Mouse (Mus musculus) hindbrain, embryonic 15.5 days (tissue): ENCODE measurements at regions not wholly inside any gene's neighbourhood (a gene's known extent, or its start where the extent isn't known, plus 50 kb on each side); places are given as distances from the start of the nearest gene placed in this dataset.

Source experiments
- ATAC-seq: fragments of 200-750 bp; cut with Nextera tagmentation; 2 replicates; pipeline ENCODE4 v1.8.0; 2017; ENCODE audit warnings: low read depth, moderate number of reproducible peaks, moderate TSS enrichment; ENCODE audit not compliant: low FRiP score
- H3K27ac ChIP-seq: fragments of 300-500 bp; sonication (generic); replicated peaks from 2 replicates; pipeline ENCODE4 v1.5.1; 2015; ENCODE audit warnings: mild to moderate bottlenecking, inconsistent platforms
- H3K27me3 ChIP-seq: fragments of 300-500 bp; sonication (generic); 2 replicates; pipeline ENCODE4 v1.6.1; 2015; ENCODE audit warnings: control low read depth, inconsistent platforms
- H3K36me3 ChIP-seq: fragments of 300-500 bp; sonication (generic); 2 replicates; pipeline ENCODE4 v1.6.1; 2015; ENCODE audit warnings: control low read depth, inconsistent platforms
- H3K4me1 ChIP-seq: fragments of 300-500 bp; sonication (generic); replicated peaks from 2 replicates; pipeline ENCODE4 v1.6.1; 2015; ENCODE audit warnings: control low read depth, inconsistent platforms
- H3K4me2 ChIP-seq: fragments of 300-500 bp; sonication (generic); 2 replicates; pipeline ENCODE4 v1.6.1; 2015; ENCODE audit warnings: moderate library complexity, mild to moderate bottlenecking, inconsistent platforms
- H3K4me3 ChIP-seq: fragments of 300-500 bp; sonication (generic); 2 replicates; pipeline ENCODE4 v1.5.1; 2015; ENCODE audit warnings: mild to moderate bottlenecking, inconsistent platforms
- H3K9ac ChIP-seq: fragments of 300-500 bp; sonication (generic); 2 replicates; pipeline ENCODE4 v1.6.1; 2015; ENCODE audit warnings: inconsistent platforms
- H3K9me3 ChIP-seq: fragments of 300-500 bp; sonication (generic); 2 replicates; pipeline ENCODE4 v1.6.1; 2016; ENCODE audit warnings: control low read depth, inconsistent platforms
- WGBS: fragments of 180-500 bp; shearing (Covaris S2); methylation state at CpG from one replicate; pipeline ENCODE4 v1.1.7; 2015; 5-methylcytosine and 5-hydroxymethylcytosine counted together

DNA sequence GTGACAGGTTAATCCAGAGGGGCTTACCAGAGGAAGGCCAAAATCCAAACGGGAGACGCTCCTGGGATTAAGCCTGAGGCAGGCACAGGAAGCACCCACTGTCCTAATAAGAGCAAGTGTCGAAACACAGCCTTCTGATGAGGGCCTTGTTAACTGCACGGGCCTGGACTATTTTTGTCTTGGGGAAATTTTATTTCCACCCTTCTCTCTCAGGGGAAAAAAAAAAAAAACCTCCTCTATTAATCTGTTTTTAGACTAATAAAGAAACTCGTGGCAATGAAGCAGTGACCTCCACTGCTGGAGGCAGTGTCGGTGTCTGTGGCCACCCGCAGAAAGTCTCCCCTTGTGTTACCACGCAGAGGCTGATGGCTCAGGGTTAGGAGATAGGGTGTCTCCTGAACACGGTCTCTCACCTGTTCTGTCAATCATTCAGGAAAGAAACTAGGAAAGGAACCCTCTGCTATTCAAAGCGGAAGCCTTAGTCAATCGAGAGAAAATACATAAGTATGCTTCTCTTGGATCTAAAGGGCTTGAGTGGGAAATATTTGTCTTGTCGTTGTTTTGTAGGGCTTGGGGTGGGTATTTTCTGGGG lies 330.6 kb downstream of the Bcor start:
- Histone ChIP-seq H3K27me3 (peaks cover 6% of the 10 kb centered on the region; the same call in 1 of the 2 replicates), H3K36me3 (no peaks in the 10 kb centered on the region), H3K4me3 (no peak overlapping the region), H3K4me2 (no peak overlapping the region), H3K9me3 (no peaks in the 10 kb centered on the region), H3K9ac (no peak overlapping the region), H3K4me1 (peaks cover 10% of the 10 kb centered on the region; the same call in 1 of the 2 replicates), H3K27ac (no peak overlapping the region)
- ATAC-seq, result no peak
- 70% methylated on average over 12 of the region's 12 CpGs for WGBS

DNA sequence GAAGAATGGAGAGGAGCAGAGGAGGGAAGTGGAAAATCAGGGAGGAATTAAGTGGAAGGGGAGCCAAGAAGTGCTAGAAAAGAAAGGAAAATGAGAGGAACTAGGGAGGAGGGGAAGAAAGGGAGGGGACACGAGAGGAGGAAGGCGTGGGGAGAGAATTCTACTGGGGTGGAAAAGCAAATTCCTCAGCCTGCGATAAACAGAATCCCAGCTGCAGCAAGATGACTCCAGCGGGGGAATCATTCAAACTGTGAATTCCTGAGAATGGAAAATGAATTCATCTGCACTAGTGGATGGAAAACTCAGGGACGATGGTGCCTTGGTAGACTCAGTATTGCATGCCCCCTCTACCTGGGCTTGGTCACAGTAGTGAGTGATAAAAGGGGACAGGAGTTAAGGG lies 322.6 kb downstream of the Bcor start:
- ATAC-seq, result no peak
- WGBS, result 60% methylated on average over 5 of the region's 5 CpGs
- H3K4me2 ChIP-seq, result no peak overlapping the region
- no peak overlapping the region for H3K9ac ChIP-seq
- H3K4me1 ChIP-seq, result no peaks in the 10 kb centered on the region
- no peak overlapping the region for H3K27ac ChIP-seq
- no peaks in the 10 kb centered on the region for H3K36me3 ChIP-seq
- no peaks in the 10 kb centered on the region for H3K27me3 ChIP-seq
- H3K4me3 ChIP-seq, result no peak overlapping the region
- H3K9me3 ChIP-seq, result no peaks in the 10 kb centered on the region

DNA sequence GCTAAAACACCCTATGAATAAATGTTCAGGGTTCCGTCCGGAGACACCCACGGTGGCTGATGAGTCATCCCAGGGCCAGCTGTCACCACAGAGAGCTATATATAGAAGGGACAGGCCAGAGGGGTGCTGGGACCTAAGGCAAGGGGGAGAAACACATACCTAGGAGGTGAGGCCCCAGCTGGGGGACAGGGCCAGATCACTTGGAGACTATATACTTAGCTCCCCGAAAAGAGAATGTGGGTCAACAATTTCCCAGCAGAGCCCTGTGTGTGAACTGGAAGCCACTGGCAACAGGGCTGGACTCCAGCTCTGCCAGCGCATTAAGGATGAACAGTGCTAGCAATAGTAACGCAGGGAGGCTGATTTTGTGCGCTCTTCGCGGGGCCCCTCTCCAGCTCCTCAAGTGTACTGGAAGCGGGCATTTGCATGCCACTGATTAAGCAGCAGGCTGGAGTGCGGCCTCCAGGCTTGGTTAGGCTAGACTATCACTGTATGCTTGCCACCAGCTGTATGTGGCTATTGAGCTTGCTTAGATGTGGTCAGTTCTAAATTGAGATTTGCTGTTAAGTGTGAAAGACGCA lies 320.4 kb downstream of the Bcor start:
- H3K4me1 ChIP-seq, result no peaks in the 10 kb centered on the region
- no peak overlapping the region for H3K9ac ChIP-seq
- H3K9me3 ChIP-seq, result no peaks in the 10 kb centered on the region
- H3K36me3 ChIP-seq, result no peaks in the 10 kb centered on the region
- H3K4me2 ChIP-seq, result no peak overlapping the region
- no peak for ATAC-seq
- H3K27me3 ChIP-seq, result no peaks in the 10 kb centered on the region
- H3K4me3 ChIP-seq, result no peak overlapping the region
- WGBS, result 67% methylated on average over 12 of the region's 12 CpGs
- no peak overlapping the region for H3K27ac ChIP-seq

DNA sequence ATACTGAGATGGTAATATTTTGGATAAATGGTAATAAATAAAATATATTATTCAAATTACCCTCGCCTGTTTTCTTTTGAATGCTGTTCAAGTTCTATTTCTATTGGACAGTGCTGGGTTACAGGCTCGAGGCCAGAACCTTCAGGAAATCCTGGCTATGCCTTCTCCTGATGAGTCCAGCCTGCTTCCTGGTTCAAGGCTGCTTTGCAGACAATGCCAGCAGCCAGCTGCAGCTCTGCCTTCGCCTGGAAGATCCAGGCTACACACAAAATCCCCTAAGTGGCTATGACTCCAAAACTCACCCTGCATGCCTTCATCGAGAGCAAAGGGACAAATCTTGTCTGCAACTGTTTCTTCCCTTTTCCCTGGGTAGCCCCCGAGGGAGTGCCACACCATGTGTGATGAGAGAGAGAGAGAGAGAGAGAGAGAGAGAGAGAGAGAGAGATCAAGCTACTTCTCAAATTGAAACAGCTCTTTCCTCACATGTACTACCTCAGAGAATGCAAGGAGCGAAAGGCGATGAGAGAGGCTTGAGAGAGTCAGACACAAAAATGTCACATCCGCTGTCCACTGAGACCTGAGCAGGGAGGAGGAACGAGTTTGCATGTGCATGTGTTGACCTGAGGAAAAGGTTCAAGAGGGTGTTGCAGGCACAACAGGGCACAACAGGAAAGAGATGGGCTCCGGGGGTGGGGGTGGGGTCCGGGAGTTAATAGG lies 319.7 kb downstream of the Bcor start:
- Histone ChIP-seq H3K4me3 (no peak overlapping the region), H3K27ac (no peak overlapping the region), H3K9me3 (no peaks in the 10 kb centered on the region), H3K4me1 (no peaks in the 10 kb centered on the region), H3K27me3 (no peaks in the 10 kb centered on the region), H3K36me3 (no peaks in the 10 kb centered on the region), H3K9ac (no peak overlapping the region), H3K4me2 (no peak overlapping the region)
- 57% methylated on average over 11 of the region's 11 CpGs for WGBS
- no peak for ATAC-seq

DNA sequence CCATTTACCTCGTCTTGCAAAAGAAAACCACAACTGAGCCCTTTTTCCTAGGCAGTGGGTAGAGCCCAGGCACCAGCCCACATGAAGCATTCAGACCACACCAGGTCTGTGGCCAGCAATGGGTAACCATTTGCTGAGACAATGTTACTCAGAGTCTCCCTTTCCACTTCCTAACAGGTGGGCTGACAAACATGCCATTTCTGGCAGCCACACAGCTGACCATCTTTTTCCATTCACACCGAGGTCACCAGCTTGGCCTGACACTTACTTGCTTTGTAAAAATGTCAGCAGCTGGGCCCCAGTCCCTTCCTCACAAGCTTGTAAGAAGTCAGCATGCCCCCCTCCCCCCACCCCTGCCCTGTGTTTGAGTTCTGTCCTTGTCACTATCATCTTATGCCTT lies 314.6 kb downstream of the Bcor start:
- Histone ChIP-seq H3K4me1 (no peaks in the 10 kb centered on the region), H3K27ac (no peak overlapping the region), H3K4me2 (no peak overlapping the region), H3K36me3 (no peaks in the 10 kb centered on the region), H3K9ac (no peak overlapping the region), H3K27me3 (no peaks in the 10 kb centered on the region), H3K9me3 (no peaks in the 10 kb centered on the region), H3K4me3 (no peak overlapping the region)
- no peak for ATAC-seq
- 91% methylated on average over 2 of the region's 2 CpGs for WGBS

DNA sequence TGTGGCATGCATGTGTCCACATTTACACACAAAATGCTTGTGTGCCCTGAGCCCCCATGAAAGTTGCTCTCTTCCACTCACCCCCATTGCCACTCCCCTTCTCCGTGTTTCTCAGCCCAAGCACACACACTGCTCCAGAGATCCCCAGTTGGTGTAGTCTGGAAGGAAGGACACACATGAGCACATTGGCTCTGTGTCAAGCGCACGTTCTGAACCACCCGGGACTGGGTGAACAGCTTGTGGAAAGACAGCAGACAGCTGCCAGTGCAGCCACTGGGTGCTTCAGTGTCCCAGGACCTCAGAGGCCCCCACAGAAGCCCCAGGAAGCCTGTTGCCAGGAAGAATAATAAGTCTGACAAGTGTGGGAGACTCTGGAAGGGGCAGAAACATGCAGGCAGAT lies 304.2 kb downstream of the Bcor start:
- Histone ChIP-seq H3K9me3 (no peaks in the 10 kb centered on the region), H3K4me1 (peaks cover 5% of the 10 kb centered on the region), H3K4me2 (no peak overlapping the region), H3K4me3 (no peak overlapping the region), H3K36me3 (no peaks in the 10 kb centered on the region), H3K9ac (no peak overlapping the region), H3K27ac (no peak overlapping the region), H3K27me3 (peaks cover 7% of the 10 kb centered on the region; the same call in 1 of the 2 replicates)
- 60% methylated on average over 4 of the region's 4 CpGs for WGBS
- no peak for ATAC-seq

DNA sequence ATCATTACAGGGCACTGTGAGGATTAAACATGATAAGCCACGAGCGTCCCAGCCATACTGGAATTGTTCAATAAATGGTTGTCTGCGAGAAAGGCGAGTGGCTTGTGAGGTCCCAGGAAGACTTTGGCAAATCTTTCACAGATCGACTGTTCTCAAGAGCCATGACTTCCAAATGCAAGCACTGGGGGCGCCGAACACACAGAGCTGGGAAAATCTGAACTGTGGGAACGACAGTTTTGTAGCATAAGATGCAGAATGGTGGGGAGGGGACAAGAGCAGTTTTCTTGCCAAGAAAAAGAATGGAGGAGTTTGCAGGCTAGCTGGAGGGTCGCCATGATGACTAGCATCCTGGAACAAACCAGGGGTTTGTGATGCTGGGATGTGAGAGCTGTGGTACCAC lies 300.8 kb downstream of the Bcor start:
- no peaks in the 10 kb centered on the region for H3K9me3 ChIP-seq
- H3K27ac ChIP-seq, result no peak overlapping the region
- H3K4me2 ChIP-seq, result no peak overlapping the region
- H3K4me3 ChIP-seq, result no peak overlapping the region
- no peak for ATAC-seq
- no peak overlapping the region for H3K9ac ChIP-seq
- H3K27me3 ChIP-seq, result peaks cover 10% of the 10 kb centered on the region; the same call in 1 of the 2 replicates
- no peaks in the 10 kb centered on the region for H3K36me3 ChIP-seq
- H3K4me1 ChIP-seq, result peaks cover 19% of the 10 kb centered on the region
- WGBS, result 53% methylated on average over 9 of the region's 9 CpGs

DNA sequence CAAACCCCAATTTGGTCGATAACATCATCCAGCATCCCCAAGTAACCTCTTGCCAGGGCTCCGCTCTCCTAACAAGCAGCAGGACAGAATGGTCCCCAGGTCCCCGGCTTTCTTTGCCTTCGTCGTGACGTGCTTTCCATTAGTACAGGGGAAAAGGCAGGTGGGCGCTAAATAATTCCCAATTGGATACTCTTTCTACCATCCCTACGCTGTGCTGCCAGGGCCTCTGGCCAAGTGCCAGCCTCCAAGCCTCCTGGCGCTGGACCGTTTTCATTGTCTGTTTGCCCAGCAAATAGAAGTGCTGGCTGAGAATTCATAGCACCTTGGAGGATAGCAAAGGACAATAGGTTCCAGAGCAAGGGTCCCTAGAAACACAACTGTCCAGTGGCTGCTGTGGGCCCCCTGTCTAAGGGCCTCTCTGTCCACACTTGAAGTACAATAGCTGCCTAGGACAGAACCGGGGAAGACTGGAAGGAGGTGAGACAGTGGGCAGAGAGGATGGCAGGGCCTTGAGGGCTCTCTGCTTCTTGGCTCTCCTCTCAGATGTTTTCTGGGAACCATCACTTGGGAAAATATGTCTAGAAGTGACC lies 298.9 kb downstream of the Bcor start:
- Histone ChIP-seq H3K9me3 (no peaks in the 10 kb centered on the region), H3K36me3 (no peaks in the 10 kb centered on the region), H3K27me3 (peaks cover 13% of the 10 kb centered on the region; the same call in 1 of the 2 replicates), H3K27ac (no peak overlapping the region), H3K4me2 (no peak overlapping the region), H3K9ac (no peak overlapping the region), H3K4me3 (no peak overlapping the region), H3K4me1 (peaks cover 19% of the 10 kb centered on the region)
- ATAC-seq, result no peak
- WGBS, result 33% methylated on average over 11 of the region's 11 CpGs

DNA sequence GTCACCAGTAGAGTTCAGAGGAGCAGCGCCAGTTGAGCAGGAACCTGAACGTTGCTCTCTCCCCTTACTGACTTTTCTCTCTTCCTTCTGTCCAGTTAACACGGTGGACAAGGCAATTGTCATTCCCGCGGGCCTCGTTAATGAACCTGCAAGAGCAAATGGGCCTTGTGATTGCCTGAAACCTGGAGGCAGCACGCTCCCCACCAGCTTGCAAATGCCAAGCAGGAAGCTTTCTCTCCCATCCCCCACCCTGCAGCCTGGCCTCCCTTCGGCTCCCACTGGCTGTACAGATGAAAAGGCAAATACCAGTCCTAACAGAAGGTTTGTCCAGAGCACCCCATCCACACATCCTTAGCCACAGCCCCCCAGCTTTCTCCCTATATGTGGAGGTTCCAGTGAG lies 298.3 kb downstream of the Bcor start:
- no peak overlapping the region for H3K4me3 ChIP-seq
- H3K27ac ChIP-seq, result no peak overlapping the region
- no peak overlapping the region for H3K9ac ChIP-seq
- H3K36me3 ChIP-seq, result no peaks in the 10 kb centered on the region
- 18% methylated on average over 8 of the region's 8 CpGs for WGBS
- H3K9me3 ChIP-seq, result no peaks in the 10 kb centered on the region
- H3K4me2 ChIP-seq, result no peak overlapping the region
- peaks cover 8% of the 10 kb centered on the region; the same call in 1 of the 2 replicates for H3K27me3 ChIP-seq
- no peak for ATAC-seq
- peaks cover 19% of the 10 kb centered on the region for H3K4me1 ChIP-seq

DNA sequence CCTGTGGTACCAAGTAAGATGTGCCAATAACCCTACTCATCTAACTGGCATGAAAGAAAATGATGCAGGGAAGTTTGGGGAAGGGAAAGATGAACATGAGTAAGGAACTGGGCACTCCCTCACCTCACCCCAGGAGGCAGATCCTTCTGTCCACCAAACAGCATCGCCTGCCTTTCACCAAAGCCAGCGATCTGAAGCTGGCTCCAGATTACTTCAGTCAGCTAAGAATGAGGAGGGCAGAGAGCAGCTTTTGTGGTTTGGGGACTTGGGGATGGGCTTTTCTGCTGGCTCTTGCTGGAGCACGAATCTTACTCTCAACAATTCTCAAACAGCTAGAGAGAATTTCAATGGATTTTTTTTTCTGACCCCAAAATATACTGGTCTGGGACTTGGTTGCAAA lies 297.0 kb downstream of the Bcor start:
- Histone ChIP-seq H3K4me1 (peaks cover 19% of the 10 kb centered on the region), H3K4me3 (no peak overlapping the region), H3K27ac (no peak overlapping the region), H3K36me3 (no peaks in the 10 kb centered on the region), H3K27me3 (0 out of 2 replicates have a peak, but pooled peaks cover 8% of the 10 kb centered on the region), H3K9ac (no peak overlapping the region), H3K4me2 (no peak overlapping the region), H3K9me3 (no peaks in the 10 kb centered on the region)
- no peak for ATAC-seq
- 40% methylated on average over 3 of the region's 3 CpGs for WGBS

DNA sequence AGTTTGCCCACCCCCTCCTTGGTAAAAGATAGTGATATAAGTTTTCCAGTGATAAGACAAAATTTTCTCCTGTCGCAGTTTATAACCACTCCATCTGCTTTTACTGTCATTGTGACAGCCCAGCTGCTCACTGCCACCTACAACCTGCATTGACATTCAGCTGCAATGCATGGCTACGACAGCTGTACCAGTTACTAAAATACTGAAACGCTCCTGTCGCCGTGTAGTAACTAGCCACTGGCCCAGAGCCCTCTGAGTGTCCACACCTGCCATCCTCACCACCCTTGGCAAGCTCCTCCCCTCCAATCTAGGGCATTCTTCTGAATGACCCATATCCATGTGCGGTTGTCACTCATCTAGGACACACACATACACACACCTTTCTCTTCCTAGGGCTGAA lies 286.2 kb downstream of the Bcor start:
- Histone ChIP-seq H3K4me2 (no peak overlapping the region), H3K36me3 (no peaks in the 10 kb centered on the region), H3K4me3 (no peak overlapping the region), H3K9ac (no peak overlapping the region), H3K27me3 (no peaks in the 10 kb centered on the region), H3K27ac (no peak overlapping the region), H3K9me3 (no peaks in the 10 kb centered on the region), H3K4me1 (no peaks in the 10 kb centered on the region)
- WGBS, result 83% methylated on average over 6 of the region's 6 CpGs
- no peak for ATAC-seq

DNA sequence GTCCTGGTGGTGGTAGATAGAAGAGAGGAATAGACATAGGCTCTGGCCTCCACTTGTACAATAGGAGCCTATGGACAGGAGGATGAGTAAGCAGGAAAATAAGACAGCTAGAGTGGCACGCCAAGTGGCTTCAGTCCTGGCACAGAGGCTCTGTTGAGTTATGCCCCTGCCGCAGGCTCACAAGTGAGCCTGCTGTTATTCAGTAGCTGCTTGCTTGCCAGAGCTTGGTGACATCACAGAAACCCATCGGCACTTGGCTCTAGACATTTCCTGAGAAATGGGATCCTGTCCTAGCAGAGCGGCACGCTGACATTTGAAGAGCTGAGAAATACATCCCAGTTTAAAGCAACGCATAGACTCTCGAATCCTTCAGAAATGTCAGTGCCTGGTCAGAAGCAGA lies 283.5 kb downstream of the Bcor start:
- Histone ChIP-seq H3K4me3 (no peak overlapping the region), H3K4me2 (no peak overlapping the region), H3K9me3 (no peaks in the 10 kb centered on the region), H3K4me1 (no peaks in the 10 kb centered on the region), H3K36me3 (no peaks in the 10 kb centered on the region), H3K9ac (no peak overlapping the region), H3K27me3 (no peaks in the 10 kb centered on the region), H3K27ac (no peak overlapping the region)
- 83% methylated on average over 7 of the region's 7 CpGs for WGBS
- ATAC-seq, result no peak
